Mouse (Mus musculus) lung, embryonic 16.5 days (tissue): ENCODE measurements at regions not wholly inside any gene's neighbourhood (a gene's known extent, or its start where the extent isn't known, plus 50 kb on each side); places are given as distances from the start of the nearest gene placed in this dataset.

Source experiments
- ATAC-seq: fragments of 200-750 bp; cut with Nextera tagmentation; 2 replicates; pipeline ENCODE4 v1.8.0; 2017; ENCODE audit warnings: low read depth, mild to moderate bottlenecking, moderate library complexity
- H3K27ac ChIP-seq: fragments of 300-500 bp; sonication (generic); 2 replicates; pipeline ENCODE4 v1.5.1; 2014; ENCODE audit warnings: mild to moderate bottlenecking, control low read depth, low read length
- H3K27me3 ChIP-seq: fragments of 300-500 bp; sonication (generic); 2 replicates; pipeline ENCODE4 v1.6.1; 2014; ENCODE audit warnings: low read depth, low read length, mixed read lengths; ENCODE audit not compliant: control insufficient read depth, insufficient read depth
- H3K36me3 ChIP-seq: fragments of 300-500 bp; sonication (generic); 2 replicates; pipeline ENCODE4 v1.6.1; 2014; ENCODE audit warnings: low read length; ENCODE audit not compliant: control insufficient read depth, insufficient read depth
- H3K4me1 ChIP-seq: fragments of 300-500 bp; sonication (generic); replicated peaks from 2 replicates; pipeline ENCODE4 v1.6.1; 2014; ENCODE audit warnings: low read length, mixed read lengths; ENCODE audit not compliant: control insufficient read depth, insufficient read depth
- H3K4me2 ChIP-seq: fragments of 300-500 bp; sonication (generic); 2 replicates; pipeline ENCODE4 v1.6.1; 2014; ENCODE audit warnings: low read depth, low read length, control low read depth
- H3K4me3 ChIP-seq: fragments of 300-500 bp; sonication (generic); 2 replicates; pipeline ENCODE4 v1.5.1; 2014; ENCODE audit warnings: mild to moderate bottlenecking, low read length, control low read depth
- H3K9ac ChIP-seq: fragments of 300-500 bp; sonication (generic); 2 replicates; pipeline ENCODE4 v1.6.1; 2014; ENCODE audit warnings: low read length, control low read depth
- H3K9me3 ChIP-seq: fragments of 300-500 bp; sonication (generic); 2 replicates; pipeline ENCODE4 v1.6.1; 2016; ENCODE audit warnings: low read length; ENCODE audit not compliant: control insufficient read depth
- WGBS: fragments of 180-500 bp; shearing (Covaris S2); extraction: QIAGEN DNeasy Blood & Tissue Kit; methylation state at CpG from one replicate; pipeline ENCODE4 v1.1.7; 2014; 5-methylcytosine and 5-hydroxymethylcytosine counted together

DNA sequence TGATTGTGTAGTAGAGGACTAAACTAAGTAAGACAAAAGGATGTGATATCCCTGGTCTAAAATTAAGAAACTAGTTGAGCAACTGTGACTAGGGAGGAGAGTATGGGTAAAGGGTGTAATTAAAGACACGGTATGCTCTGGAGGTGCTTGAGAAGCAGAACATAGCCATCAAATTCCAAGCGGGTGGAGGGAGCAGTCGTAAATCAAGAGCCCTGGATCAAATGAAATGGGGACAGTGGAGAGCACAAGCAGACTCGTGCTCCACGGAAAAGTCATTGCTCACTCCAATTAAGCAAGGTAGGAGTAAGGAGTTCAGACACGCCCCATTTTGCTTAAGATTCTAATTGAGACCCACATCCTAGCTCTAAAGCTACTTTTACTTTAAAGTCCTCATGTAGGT, 132.2 kb downstream of the Gm10192 start:
- no peaks in the 10 kb centered on the region for H3K27me3 ChIP-seq
- no peaks in the 10 kb centered on the region for H3K36me3 ChIP-seq
- no peak overlapping the region for H3K27ac ChIP-seq
- H3K4me3 ChIP-seq = no peak overlapping the region
- 64% methylated on average over 6 of the region's 6 CpGs for WGBS
- no peak overlapping the region for H3K4me2 ChIP-seq
- no peaks in the 10 kb centered on the region for H3K4me1 ChIP-seq
- no peak overlapping the region for H3K9ac ChIP-seq
- no peaks in the 10 kb centered on the region for H3K9me3 ChIP-seq
- no peak for ATAC-seq

- Histone ChIP-seq H3K9ac (no peak overlapping the region), H3K4me3 (no peak overlapping the region), H3K36me3 (no peaks in the 10 kb centered on the region), H3K4me2 (no peak overlapping the region), H3K9me3 (no peaks in the 10 kb centered on the region), H3K4me1 (no peaks in the 10 kb centered on the region), H3K27ac (no peak overlapping the region), H3K27me3 (no peaks in the 10 kb centered on the region)
- 76% methylated on average over 4 of the region's 4 CpGs for WGBS
- no peak for ATAC-seq
Measured at GRCm38 (mm10) chr4:97049045-97049674, 133.8 kb downstream of the Gm10192 start.

- no peaks in the 10 kb centered on the region for H3K36me3 ChIP-seq
- H3K4me3 ChIP-seq = no peak overlapping the region
- 28% methylated on average over 2 of the region's 2 CpGs for WGBS
- no peaks in the 10 kb centered on the region for H3K27me3 ChIP-seq
- no peaks in the 10 kb centered on the region for H3K9me3 ChIP-seq
- H3K9ac ChIP-seq = no peak overlapping the region
- no peak overlapping the region for H3K27ac ChIP-seq
- no peak overlapping the region for H3K4me2 ChIP-seq
- ATAC-seq = no peak
- no peaks in the 10 kb centered on the region for H3K4me1 ChIP-seq
Measured at GRCm38 (mm10) chr4:97037693-97038348, 145.1 kb downstream of the Gm10192 start.

DNA sequence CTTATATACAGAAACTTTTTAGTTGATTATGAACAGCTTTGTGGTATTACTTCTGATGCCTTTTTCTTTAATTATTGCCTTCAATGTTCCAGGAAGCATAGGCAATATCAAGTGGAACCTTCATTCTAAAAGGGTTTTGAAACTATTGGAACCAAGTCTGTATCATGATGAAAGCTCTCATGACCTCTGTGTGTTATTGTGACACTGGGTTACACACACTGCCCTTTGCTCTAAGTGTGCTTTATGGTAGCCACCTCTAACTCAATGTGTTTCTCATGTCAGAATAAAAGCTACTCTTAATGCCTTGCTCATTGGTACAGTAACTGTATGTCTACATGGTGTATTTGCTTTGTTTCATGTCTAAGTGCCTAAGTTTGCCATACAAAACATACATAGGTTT, 154.0 kb downstream of the Gm10192 start:
- H3K4me3 ChIP-seq = no peak overlapping the region
- no peaks in the 10 kb centered on the region for H3K9me3 ChIP-seq
- no peak overlapping the region for H3K4me2 ChIP-seq
- ATAC-seq = no peak
- no peak overlapping the region for H3K9ac ChIP-seq
- H3K27me3 ChIP-seq = no peaks in the 10 kb centered on the region
- H3K27ac ChIP-seq = no peak overlapping the region
- no peaks in the 10 kb centered on the region for H3K36me3 ChIP-seq
- no peaks in the 10 kb centered on the region for H3K4me1 ChIP-seq

- no peaks in the 10 kb centered on the region for H3K9me3 ChIP-seq
- no peak overlapping the region for H3K4me3 ChIP-seq
- H3K36me3 ChIP-seq = no peaks in the 10 kb centered on the region
- WGBS = 51% methylated on average over 4 of the region's 4 CpGs
- no peak overlapping the region for H3K9ac ChIP-seq
- H3K27ac ChIP-seq = no peak overlapping the region
- ATAC-seq = peak; percentile 66; the same call in 1 of the 2 replicates
- no peaks in the 10 kb centered on the region for H3K27me3 ChIP-seq
- no peak overlapping the region for H3K4me2 ChIP-seq
- H3K4me1 ChIP-seq = no peaks in the 10 kb centered on the region
Measured at GRCm38 (mm10) chr4:97025446-97026040, 157.4 kb downstream of the Gm10192 start.

DNA sequence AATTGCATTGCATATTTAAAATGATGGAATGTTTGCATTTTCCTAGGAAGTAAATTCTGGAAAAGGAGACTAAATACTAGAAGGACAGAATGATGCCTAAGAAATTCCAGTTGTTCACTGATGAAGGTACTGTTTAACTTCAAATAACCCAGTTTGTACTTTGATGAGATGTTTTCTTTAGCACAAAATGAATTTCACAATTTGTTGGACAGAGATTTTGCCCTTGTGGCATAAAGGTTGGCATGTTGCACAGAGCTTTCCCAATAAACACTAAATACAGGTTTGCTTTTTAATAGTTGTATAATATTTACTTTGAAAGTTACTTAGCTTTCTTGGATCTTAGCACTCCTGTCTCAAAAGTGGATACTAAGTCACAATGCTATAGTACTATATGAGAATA, 181.6 kb downstream of the Gm10192 start:
- Histone ChIP-seq H3K9me3 (no peaks in the 10 kb centered on the region), H3K4me3 (no peak overlapping the region), H3K27ac (no peak overlapping the region), H3K9ac (no peak overlapping the region), H3K36me3 (no peaks in the 10 kb centered on the region), H3K4me2 (no peak overlapping the region), H3K27me3 (no peaks in the 10 kb centered on the region), H3K4me1 (no peaks in the 10 kb centered on the region)
- no peak for ATAC-seq

- ATAC-seq = peak; percentile 54
- no peaks in the 10 kb centered on the region for H3K27me3 ChIP-seq
- H3K4me3 ChIP-seq = no peak overlapping the region
- no peaks in the 10 kb centered on the region for H3K4me1 ChIP-seq
- H3K4me2 ChIP-seq = no peak overlapping the region
- H3K9ac ChIP-seq = no peak overlapping the region
- no peak overlapping the region for H3K27ac ChIP-seq
- 43% methylated on average over 2 of the region's 2 CpGs for WGBS
- no peaks in the 10 kb centered on the region for H3K36me3 ChIP-seq
- H3K9me3 ChIP-seq = no peaks in the 10 kb centered on the region
Measured at GRCm38 (mm10) chr4:96980311-96980710, 195.3 kb upstream of the Gm12695 start.

DNA sequence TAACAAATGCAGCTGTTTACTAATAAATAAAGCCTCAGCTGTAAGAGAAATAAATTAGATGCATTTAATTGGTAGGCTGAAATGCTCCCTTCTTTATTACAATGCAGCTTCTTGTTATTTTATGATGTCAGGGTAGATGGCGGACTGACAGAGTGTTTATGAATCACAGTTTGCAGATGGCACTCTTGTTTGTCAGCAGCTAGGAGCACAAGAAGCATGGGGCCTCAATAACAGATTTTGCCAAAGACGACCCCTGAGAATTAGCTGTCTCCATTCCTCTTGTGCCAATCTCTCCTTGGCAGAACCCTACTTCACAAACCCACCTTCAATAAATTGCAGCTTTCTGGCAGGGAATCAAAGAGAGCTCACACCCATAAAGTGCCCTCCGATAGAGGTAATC, 194.9 kb upstream of the Gm12695 start:
- no peaks in the 10 kb centered on the region for H3K27me3 ChIP-seq
- no peaks in the 10 kb centered on the region for H3K36me3 ChIP-seq
- H3K4me3 ChIP-seq = no peak overlapping the region
- ATAC-seq = no peak
- H3K4me1 ChIP-seq = no peaks in the 10 kb centered on the region
- H3K9ac ChIP-seq = no peak overlapping the region
- WGBS = 68% methylated on average over 3 of the region's 3 CpGs
- no peaks in the 10 kb centered on the region for H3K9me3 ChIP-seq
- H3K4me2 ChIP-seq = no peak overlapping the region
- no peak overlapping the region for H3K27ac ChIP-seq

- Histone ChIP-seq H3K4me2 (no peak overlapping the region), H3K27ac (no peak overlapping the region), H3K4me3 (no peak overlapping the region), H3K27me3 (no peaks in the 10 kb centered on the region), H3K9me3 (no peaks in the 10 kb centered on the region), H3K9ac (no peak overlapping the region), H3K4me1 (no peaks in the 10 kb centered on the region), H3K36me3 (no peaks in the 10 kb centered on the region)
- WGBS = 30% methylated on average over 3 of the region's 3 CpGs
- no peak for ATAC-seq
Measured at GRCm38 (mm10) chr4:96974935-96975334, 189.9 kb upstream of the Gm12695 start.
